Mouse (Mus musculus) C2C12 (cell line): ENCODE data around the gene Cdk2ap2.

Source experiments
- CEBPB ChIP-seq: IDR thresholded peaks from one replicate; pipeline ENCODE4 v1.6.1; 2011; ENCODE audit warnings: low read depth, mild to moderate bottlenecking, control low read depth, moderate library complexity
- CTCF ChIP-seq: IDR thresholded peaks from one replicate; pipeline ENCODE4 v1.5.1; 2011; ENCODE audit not compliant: control insufficient read depth, insufficient read depth, insufficient read length
- MAX ChIP-seq: IDR thresholded peaks from one replicate; pipeline ENCODE4 v1.6.1; 2011; ENCODE audit warnings: mild to moderate bottlenecking, control low read depth
- MYOD1 ChIP-seq: IDR thresholded peaks from one replicate; pipeline ENCODE4 v1.6.1; 2011; ENCODE audit warnings: low read depth; ENCODE audit not compliant: control insufficient read depth, insufficient read length
- USF1 ChIP-seq: IDR thresholded peaks from one replicate; pipeline ENCODE4 v1.6.1; 2011; ENCODE audit warnings: low read depth, mild to moderate bottlenecking, control low read depth, moderate library complexity

DNA sequence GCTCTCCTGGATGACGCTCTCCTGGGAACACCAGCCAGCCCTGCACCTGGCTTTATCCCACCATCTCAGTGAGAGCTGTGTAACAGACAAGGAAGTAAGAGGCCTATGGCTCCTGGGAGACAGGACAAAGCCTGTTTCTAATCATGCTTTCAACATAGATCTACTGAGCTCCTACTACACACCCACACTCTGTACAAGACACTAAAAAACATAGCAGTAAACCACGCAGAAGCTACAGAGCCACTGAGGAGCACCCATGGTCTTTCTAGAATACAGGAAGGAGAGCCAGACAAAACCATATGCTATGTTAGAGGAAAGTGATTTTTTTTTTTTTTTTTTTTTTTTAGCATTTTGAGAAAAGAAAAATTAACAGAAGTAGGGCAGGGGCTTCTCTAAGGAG, 21.4 kb downstream of the Cdk2ap2 start:
- TF ChIP-seq MYOD1 (no peak), CTCF (no peak), USF1 (no peak), CEBPB (no peak), MAX (no peak)
